Mouse (Mus musculus) heart, postnatal 0 days (tissue): ENCODE measurements around the gene Stim2.

ENCODE experiments used
- CTCF ChIP-seq: IDR thresholded peaks from 2 replicates; pipeline ENCODE4 v1.5.1; 2016; ENCODE audit warnings: antibody characterized with exemption, control low read depth, low read depth
- EP300 ChIP-seq: IDR thresholded peaks from 2 replicates; pipeline ENCODE4 v1.6.1; 2016; ENCODE audit warnings: antibody characterized with exemption, low read depth

DNA sequence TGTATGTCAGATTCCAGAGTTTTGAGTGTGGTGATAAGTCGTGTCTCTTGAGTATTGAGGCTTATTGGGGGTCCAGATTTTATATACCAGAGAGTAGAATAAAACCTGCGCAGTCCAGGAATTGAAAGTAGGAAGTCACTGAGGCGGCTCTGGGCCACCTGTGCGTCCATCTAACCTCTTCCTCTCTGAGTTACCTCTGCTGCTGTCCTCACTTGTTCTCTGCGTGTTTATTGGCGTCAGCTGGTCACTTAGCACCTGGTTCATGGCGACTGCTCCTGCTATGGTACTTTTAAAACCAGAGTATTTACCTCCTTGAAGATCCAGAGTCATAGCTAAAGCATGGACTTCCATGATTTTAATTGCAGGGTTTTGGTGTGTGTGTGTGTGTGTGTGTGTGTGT lies 73.4 kb downstream of the Stim2 start:
- TF ChIP-seq EP300 (no peak), CTCF (no peak)
